Mouse (Mus musculus) limb, embryonic 12.5 days (tissue): ENCODE measurements around the gene Polr3c. TPM values are rescaled to one million over a fixed set of nuclear protein-coding genes. Genes with fewer than 3 reads are reported as not detected.
A peak's percentile ranks its signal among the peaks of the same experiment; 100 is the strongest.

ENCODE experiments used
- ATAC-seq: fragments of 200-750 bp; cut with Nextera tagmentation; 2 replicates; pipeline ENCODE4 v1.8.0; 2017; ENCODE audit warnings: low read depth, moderate TSS enrichment; ENCODE audit not compliant: insufficient number of reproducible peaks, insufficient read depth, low FRiP score, low TSS enrichment
- H3K27ac ChIP-seq: fragments of 300-500 bp; sonication (generic); 2 replicates; pipeline ENCODE4 v1.5.1; 2016; ENCODE audit warnings: mild to moderate bottlenecking, moderate library complexity
- H3K27me3 ChIP-seq: fragments of 300-500 bp; sonication (generic); 2 replicates; pipeline ENCODE4 v1.6.1; 2016; ENCODE audit warnings: mild to moderate bottlenecking, moderate library complexity
- H3K36me3 ChIP-seq: fragments of 300-500 bp; sonication (generic); 2 replicates; pipeline ENCODE4 v1.6.1; 2016; ENCODE audit warnings: mild to moderate bottlenecking, moderate library complexity
- H3K4me1 ChIP-seq: fragments of 300-500 bp; sonication (generic); replicated peaks from 2 replicates; pipeline ENCODE4 v1.6.1; 2016
- H3K4me2 ChIP-seq: fragments of 300-500 bp; sonication (generic); 2 replicates; pipeline ENCODE4 v1.6.1; 2016; ENCODE audit warnings: mild to moderate bottlenecking, moderate library complexity
- H3K4me3 ChIP-seq: fragments of 300-500 bp; sonication (generic); replicated peaks from 2 replicates; pipeline ENCODE4 v1.5.1; 2016; ENCODE audit warnings: mild to moderate bottlenecking
- H3K9ac ChIP-seq: fragments of 300-500 bp; sonication (generic); replicated peaks from 2 replicates; pipeline ENCODE4 v1.6.1; 2016; ENCODE audit warnings: mild to moderate bottlenecking, moderate library complexity
- H3K9me3 ChIP-seq: fragments of 300-500 bp; sonication (generic); 2 replicates; pipeline ENCODE4 v1.6.1; 2016; ENCODE audit warnings: mild to moderate bottlenecking, moderate library complexity
- WGBS: fragments of 180-500 bp; shearing (Covaris S2); methylation state at CpG from one replicate; pipeline ENCODE4 v1.1.7; 2016; 5-methylcytosine and 5-hydroxymethylcytosine counted together
- polyA plus RNA-seq: library from polyadenylated mRNA; unstranded; fragments of >200 nt; fragmentation: Nextera tagmentation; extraction: Ambion mirVana; gene quantifications from 2 replicates; pipeline ENCODE4 v1.2.1, GENCODE M21; 2016

Polr3c gene
- polyA plus RNA-seq, 1 experiment from 2014 or later, result 40.5 TPM

DNA sequence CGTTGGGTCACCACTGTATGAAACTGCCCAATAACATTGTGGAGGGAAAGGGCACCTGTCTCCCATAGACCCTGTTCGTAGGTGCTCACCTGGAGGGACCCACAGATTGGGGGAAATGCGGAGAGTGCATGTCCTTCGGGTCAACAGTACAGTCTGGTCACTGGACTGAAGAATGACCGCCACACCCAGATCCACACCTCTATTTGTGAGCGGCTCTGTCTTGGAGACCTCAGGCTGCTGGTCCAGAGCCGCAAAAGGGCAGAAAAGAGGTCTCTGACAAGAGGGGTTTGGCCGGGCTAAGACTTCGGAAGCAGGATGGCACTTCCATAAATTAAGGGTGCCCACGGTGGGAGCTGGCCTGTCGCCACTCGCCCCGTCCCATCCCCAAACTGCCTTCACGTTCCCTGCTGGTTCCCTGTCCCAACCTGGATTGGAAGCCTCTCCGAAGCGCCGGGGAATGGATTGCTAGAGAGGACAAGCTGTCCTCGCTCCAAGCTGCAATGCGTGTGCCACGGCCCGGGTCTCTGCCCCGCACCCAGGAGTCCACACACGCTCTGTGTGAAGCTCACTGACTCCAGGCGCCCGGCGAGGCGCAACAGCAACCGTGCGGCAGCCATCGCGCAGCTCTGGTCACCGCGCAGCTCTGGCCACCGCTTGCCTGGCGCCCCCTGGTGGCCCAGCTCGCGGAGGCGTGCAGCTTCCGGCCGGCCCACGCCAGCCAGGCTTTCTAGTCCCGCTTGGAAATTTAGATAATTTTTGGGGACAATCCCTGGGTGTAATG is 19.3 kb downstream of the Polr3c start, which contains the start of gene Nudt17:
Nudt17 (minus strand) TSS at position 660 of the 781 bp plus-strand sequence.
- Histone ChIP-seq H3K9ac (peak within 1 kb of the TSS; percentile 72), H3K36me3 (peaks cover 65% of the 10 kb centered on the region), H3K9me3 (no peaks in the 10 kb centered on the region), H3K27me3 (peaks cover 13% of the 10 kb centered on the region), H3K4me3 (peak within 1 kb of the TSS; percentile 50), H3K4me2 (peak within 1 kb of the TSS; percentile 89), H3K27ac (no peak within 1 kb of the TSS), H3K4me1 (peaks cover 5% of the 10 kb centered on the region; the same call in 1 of the 2 replicates)
- peak; percentile 83 for ATAC-seq
- WGBS, result 6% methylated on average over 42 of the region's 42 CpGs

GRCm38 (mm10) chr3:96706984-96707383 is 20.4 kb downstream of the Polr3c start:
- Histone ChIP-seq H3K27me3 (peaks cover 13% of the 10 kb centered on the region), H3K9me3 (no peaks in the 10 kb centered on the region), H3K9ac (no peak overlapping the region), H3K27ac (no peak overlapping the region), H3K4me2 (no peak overlapping the region), H3K4me3 (no peak overlapping the region), H3K36me3 (peaks cover 64% of the 10 kb centered on the region), H3K4me1 (peaks cover 5% of the 10 kb centered on the region; the same call in 1 of the 2 replicates)
- WGBS, result 65% methylated on average over 7 of the region's 7 CpGs
- ATAC-seq, result no peak

GRCm38 (mm10) chr3:96706217-96706616 is 21.2 kb downstream of the Polr3c start:
- no peak overlapping the region for H3K27ac ChIP-seq
- ATAC-seq, result no peak
- H3K27me3 ChIP-seq, result peaks cover 13% of the 10 kb centered on the region
- no peaks in the 10 kb centered on the region for H3K9me3 ChIP-seq
- no peak overlapping the region for H3K4me2 ChIP-seq
- no peak overlapping the region for H3K9ac ChIP-seq
- 91% methylated on average over 11 of the region's 11 CpGs for WGBS
- H3K36me3 ChIP-seq, result peaks cover 64% of the 10 kb centered on the region
- H3K4me1 ChIP-seq, result peaks cover 5% of the 10 kb centered on the region; the same call in 1 of the 2 replicates
- no peak overlapping the region for H3K4me3 ChIP-seq

- no peaks in the 10 kb centered on the region for H3K9me3 ChIP-seq
- ATAC-seq, result no peak
- H3K4me1 ChIP-seq, result peaks cover 5% of the 10 kb centered on the region; the same call in 1 of the 2 replicates
- WGBS, result 73% methylated on average over 11 of the region's 11 CpGs
- H3K9ac ChIP-seq, result no peak overlapping the region
- H3K4me3 ChIP-seq, result no peak overlapping the region
- peaks cover 64% of the 10 kb centered on the region for H3K36me3 ChIP-seq
- no peak overlapping the region for H3K27ac ChIP-seq
- peaks cover 13% of the 10 kb centered on the region for H3K27me3 ChIP-seq
- no peak overlapping the region for H3K4me2 ChIP-seq
These were observed 22.6 kb downstream of the Polr3c start for GRCm38 (mm10) chr3:96704778-96705177.

GRCm38 (mm10) chr3:96701003-96701402 is 26.4 kb downstream of the Polr3c start:
- no peak overlapping the region for H3K4me2 ChIP-seq
- H3K27ac ChIP-seq, result no peak overlapping the region; the same call in 1 of the 2 replicates
- H3K4me1 ChIP-seq, result peaks cover 20% of the 10 kb centered on the region
- WGBS, result 87% methylated on average over 4 of the region's 4 CpGs
- peaks cover 61% of the 10 kb centered on the region for H3K36me3 ChIP-seq
- H3K9me3 ChIP-seq, result no peaks in the 10 kb centered on the region
- no peak overlapping the region for H3K4me3 ChIP-seq
- no peaks in the 10 kb centered on the region for H3K27me3 ChIP-seq
- no peak overlapping the region for H3K9ac ChIP-seq
- ATAC-seq, result no peak

DNA sequence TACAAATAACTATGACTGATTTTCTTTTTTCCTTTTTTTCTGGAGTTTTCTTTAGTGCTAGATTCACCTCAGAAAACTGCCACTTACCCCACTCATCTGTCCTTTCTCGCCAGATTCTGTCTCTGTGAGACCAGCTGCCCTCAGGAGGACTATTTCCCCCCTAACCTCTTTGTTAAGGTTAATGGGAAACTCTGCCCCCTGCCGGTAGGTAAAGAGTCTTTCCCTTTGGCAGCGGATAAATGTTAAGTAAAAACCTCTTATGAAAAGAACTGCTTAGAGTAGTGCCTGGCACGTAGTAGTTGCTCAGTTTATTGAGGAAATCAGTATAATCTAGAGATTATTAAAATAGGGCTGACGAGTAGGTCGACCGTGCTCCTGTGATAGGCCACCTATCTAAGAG is 27.1 kb downstream of the Polr3c start:
- no peak for ATAC-seq
- peaks cover 59% of the 10 kb centered on the region for H3K36me3 ChIP-seq
- H3K27me3 ChIP-seq, result no peaks in the 10 kb centered on the region
- 59% methylated on average over 7 of the region's 7 CpGs for WGBS
- no peak overlapping the region for H3K4me2 ChIP-seq
- peaks cover 26% of the 10 kb centered on the region for H3K4me1 ChIP-seq
- H3K27ac ChIP-seq, result no peak overlapping the region
- H3K9ac ChIP-seq, result no peak overlapping the region
- no peak overlapping the region for H3K4me3 ChIP-seq
- no peaks in the 10 kb centered on the region for H3K9me3 ChIP-seq

GRCm38 (mm10) chr3:96698993-96699690 is 28.3 kb downstream of the Polr3c start:
- ATAC-seq, result no peak
- 0 out of 2 replicates have a peak overlapping the region, but pooled peaks have one; percentile 21 for H3K4me2 ChIP-seq
- H3K36me3 ChIP-seq, result peaks cover 47% of the 10 kb centered on the region
- H3K27ac ChIP-seq, result no peak overlapping the region
- peaks cover 32% of the 10 kb centered on the region for H3K4me1 ChIP-seq
- H3K4me3 ChIP-seq, result no peak overlapping the region
- no peak overlapping the region for H3K9ac ChIP-seq
- no peaks in the 10 kb centered on the region for H3K9me3 ChIP-seq
- 27% methylated on average over 19 of the region's 19 CpGs for WGBS
- no peaks in the 10 kb centered on the region for H3K27me3 ChIP-seq

DNA sequence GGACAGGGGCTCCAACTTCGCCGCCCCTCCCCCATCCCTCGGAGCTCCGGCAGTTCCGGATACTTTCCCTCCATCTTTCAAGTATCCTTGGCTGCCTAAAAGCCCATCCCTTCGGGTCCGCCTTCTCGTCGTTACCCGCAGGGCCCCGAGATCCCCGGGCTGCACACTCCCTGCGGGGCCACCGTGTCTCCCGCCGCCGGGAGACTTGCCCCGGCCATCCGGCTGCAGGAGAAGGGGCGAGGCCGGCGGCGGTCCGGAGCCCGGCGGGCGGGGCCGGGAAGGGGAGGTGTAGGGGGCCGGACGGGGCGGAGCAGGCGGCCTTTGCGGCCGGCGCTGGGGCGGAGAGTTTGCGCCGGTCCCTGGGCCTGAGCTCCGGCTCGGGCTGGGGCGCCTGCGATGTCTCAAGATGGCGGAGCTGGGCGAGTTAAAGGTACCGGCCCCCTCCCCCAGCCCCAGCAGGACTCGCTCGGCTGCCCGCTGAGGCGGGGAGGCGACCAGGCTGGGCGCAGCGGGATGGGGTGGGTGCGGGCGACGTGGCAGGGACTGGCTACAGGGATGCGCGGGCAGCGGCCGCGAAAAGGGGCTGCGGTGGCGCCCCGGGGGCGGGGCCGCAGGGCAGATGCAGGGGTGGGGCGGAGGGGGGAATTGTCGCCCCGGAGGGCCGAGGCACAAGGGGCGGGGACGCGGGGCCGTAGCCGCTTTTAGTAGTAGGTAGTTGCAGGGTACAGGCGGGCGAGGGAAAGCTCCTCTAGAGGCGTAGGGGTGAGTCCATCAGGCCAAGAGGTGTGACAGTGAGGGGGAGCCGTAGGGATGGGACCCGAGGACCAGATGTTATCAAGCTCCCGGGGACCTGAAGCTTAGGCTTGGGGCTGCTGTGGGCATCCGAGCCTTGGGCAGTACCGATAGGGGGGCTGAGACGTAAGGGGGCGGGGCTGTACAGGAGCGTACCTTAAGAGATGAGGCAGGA is 30.4 kb downstream of the Polr3c start:
- Histone ChIP-seq H3K9ac (peak overlapping the region; percentile 87), H3K4me1 (peaks cover 32% of the 10 kb centered on the region), H3K4me2 (peak overlapping the region; percentile 79), H3K27ac (peak overlapping the region; percentile 98), H3K9me3 (no peaks in the 10 kb centered on the region), H3K27me3 (no peaks in the 10 kb centered on the region), H3K4me3 (peak overlapping the region; percentile 83), H3K36me3 (peaks cover 26% of the 10 kb centered on the region)
- ATAC-seq, result peak; percentile 89
- under 1% methylated on average over 85 of the region's 85 CpGs for WGBS

DNA sequence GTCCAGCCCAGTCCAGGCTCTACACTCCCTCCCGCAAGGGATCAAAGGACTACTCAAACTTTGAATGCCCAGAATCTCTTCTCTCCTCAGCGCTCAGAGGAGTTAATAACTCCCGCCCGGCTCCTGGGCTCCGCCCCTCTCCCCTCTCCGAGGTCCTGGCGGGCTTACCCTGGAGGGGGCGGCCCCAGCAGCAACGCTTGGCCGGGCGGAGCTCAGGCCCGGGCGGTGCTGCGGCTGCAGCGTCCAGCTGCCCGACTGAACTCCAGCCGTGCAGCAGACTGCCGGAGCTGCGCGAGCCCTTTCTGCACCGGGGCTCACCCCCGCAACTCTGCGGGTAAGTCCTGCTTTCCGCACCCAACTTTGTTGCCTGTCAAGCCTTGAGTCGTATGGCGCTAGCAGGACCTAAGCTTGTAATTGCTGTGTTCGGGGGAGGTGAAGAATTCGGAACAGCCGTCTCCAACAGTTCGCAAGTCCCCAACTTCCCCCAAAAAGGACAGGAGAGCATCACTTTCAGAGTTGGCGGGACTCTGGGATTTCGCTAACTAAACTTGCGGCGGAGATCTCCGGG is 31.1 kb downstream of the Polr3c start, which contains the start of gene Pias3:
Pias3 (plus strand) TSS at position 187 of the 568 bp plus-strand sequence.
- Histone ChIP-seq H3K27me3 (no peaks in the 10 kb centered on the region), H3K4me1 (peaks cover 32% of the 10 kb centered on the region), H3K27ac (peak within 1 kb of the TSS; percentile 98), H3K4me2 (peak within 1 kb of the TSS; percentile 79), H3K36me3 (peaks cover 19% of the 10 kb centered on the region), H3K9ac (peak within 1 kb of the TSS; percentile 87), H3K9me3 (no peaks in the 10 kb centered on the region), H3K4me3 (peak within 1 kb of the TSS; percentile 83)
- peak; percentile 75 for ATAC-seq
- under 1% methylated on average over 35 of the region's 35 CpGs for WGBS

- H3K36me3 ChIP-seq, result no peaks in the 10 kb centered on the region
- WGBS, result 72% methylated on average over 1 of the region's 1 CpGs
- peaks cover 23% of the 10 kb centered on the region for H3K4me1 ChIP-seq
These were observed 33.8 kb downstream of the Polr3c start for GRCm38 (mm10) chr3:96693579-96693978.

More at GRCm38 (mm10) chr3:96693579-96693978, 33.8 kb downstream of the Polr3c start:
- ATAC-seq, result no peak
- no peak overlapping the region for H3K4me2 ChIP-seq
- no peak overlapping the region for H3K9ac ChIP-seq
- no peaks in the 10 kb centered on the region for H3K9me3 ChIP-seq
- no peak overlapping the region for H3K27ac ChIP-seq
- H3K27me3 ChIP-seq, result 0 out of 2 replicates have a peak, but pooled peaks cover 6% of the 10 kb centered on the region
- no peak overlapping the region for H3K4me3 ChIP-seq
